Mouse (Mus musculus) G1E (cell line): Measurements from ENCODE around the gene Mgmt. TPM values are rescaled to one million over a fixed set of nuclear protein-coding genes. Genes with fewer than 3 reads are reported as not detected.

ENCODE experiments used
- ATAC-seq: 2 replicates; pipeline ENCODE4 v1.8.0; 2016; ENCODE audit warnings: mild to moderate bottlenecking; ENCODE audit not compliant: insufficient number of reproducible peaks, poor library complexity, low FRiP score, severe bottlenecking; ENCODE audit errors: extremely low read depth
- DNase-seq: peaks from one replicate; pipeline ENCODE4 v3.0.0; 2012; ENCODE audit warnings: low spot score
- H3K27me3 ChIP-seq: 2 replicates; pipeline ENCODE4 v1.6.1; 2012; ENCODE audit warnings: mild to moderate bottlenecking, low read length, inconsistent platforms; ENCODE audit not compliant: insufficient read depth
- H3K36me3 ChIP-seq: replicated peaks from 2 replicates; pipeline ENCODE3; 2012; ENCODE audit warnings: mild to moderate bottlenecking, inconsistent platforms
- H3K4me1 ChIP-seq: 2 replicates; pipeline ENCODE4 v1.6.1; 2012; ENCODE audit warnings: low read depth, low read length, inconsistent platforms, mixed read lengths; ENCODE audit not compliant: insufficient read depth
- H3K4me3 ChIP-seq: 2 replicates; pipeline ENCODE4 v1.5.1; 2012; ENCODE audit warnings: low read depth, mild to moderate bottlenecking, inconsistent platforms, low read length, moderate library complexity, mixed read lengths
- H3K9me3 ChIP-seq: replicated peaks from 2 replicates; pipeline ENCODE4 v1.6.1; 2012; ENCODE audit warnings: inconsistent platforms
- CTCF ChIP-seq: IDR thresholded peaks from 2 replicates; pipeline ENCODE4 v1.5.1; 2012; ENCODE audit warnings: low read depth, low read length, inconsistent platforms, mixed read lengths
- GATA1 ChIP-seq: IDR thresholded peaks from 2 replicates; pipeline ENCODE4 v1.6.1; 2012; ENCODE audit warnings: borderline replicate concordance, low read length, inconsistent platforms, mixed read lengths
- GATA2 ChIP-seq: IDR thresholded peaks from 2 replicates; pipeline ENCODE4 v1.6.1; 2012; ENCODE audit warnings: low read depth, low read length, inconsistent platforms, borderline replicate concordance
- POLR2AphosphoS5 ChIP-seq: IDR thresholded peaks from 2 replicates; pipeline ENCODE4 v1.6.1; 2012; ENCODE audit warnings: low read depth, low read length, inconsistent platforms; ENCODE audit not compliant: insufficient replicate concordance
- TAL1 ChIP-seq: conservative IDR thresholded peaks from 2 replicates; pipeline ENCODE4 v1.6.1; 2012; ENCODE audit warnings: low read depth, low read length, inconsistent platforms, mixed read lengths
- polyA plus RNA-seq: library from polyadenylated mRNA; stranded (reverse); fragments of >175 nt; gene quantifications from 2 replicates; pipeline ENCODE4 v1.2.3, GENCODE M21; 2012
- total RNA-seq, 2 experiments: library from RNA; stranded (forward) in 1 of 2; stranded (reverse) in 1 of 2; fragments of 200-1000 nt in 1 of 2; fragments of >200 nt in 1 of 2; fragmentation: Nextera tagmentation in 1 of 2; gene quantifications; 2 replicates each; pipeline ENCODE4 v1.2.3; 2014 to 2017

Mgmt gene
- total and polyA plus RNA-seq, 3 experiments: 1.1 to 2.2 (median 2.2) TPM

GRCm38 (mm10) chr7:137140321-137140720 is 245.9 kb downstream of the Mgmt start:
- Histone ChIP-seq H3K4me1 (no peaks in the 10 kb centered on the region), H3K4me3 (no peak overlapping the region), H3K36me3 (no peaks in the 10 kb centered on the region), H3K27me3 (no peaks in the 10 kb centered on the region), H3K9me3 (peaks cover 70% of the 10 kb centered on the region)
- no peak for ATAC-seq
- TF ChIP-seq POLR2AphosphoS5: no peak
- no peak for TF ChIP-seq GATA1
- TF ChIP-seq CTCF: no peak
- TF ChIP-seq TAL1: no peak
- TF ChIP-seq GATA2: no peak
- DNase-seq: no peak

GRCm38 (mm10) chr7:137141386-137141785 is 247.0 kb downstream of the Mgmt start:
- no peak overlapping the region for H3K4me3 ChIP-seq
- DNase-seq: no peak

GRCm38 (mm10) chr7:137147101-137147500 is 252.7 kb downstream of the Mgmt start:
- no peak for TF ChIP-seq GATA2
- TF ChIP-seq CTCF: no peak
- TF ChIP-seq POLR2AphosphoS5: no peak
- TF ChIP-seq TAL1: no peak
- TF ChIP-seq GATA1: no peak
- Histone ChIP-seq H3K4me1 (no peaks in the 10 kb centered on the region), H3K9me3 (peaks cover 78% of the 10 kb centered on the region), H3K36me3 (no peaks in the 10 kb centered on the region), H3K4me3 (no peak overlapping the region), H3K27me3 (no peaks in the 10 kb centered on the region)
- ATAC-seq (no peak), DNase-seq (no peak)

More at GRCm38 (mm10) chr7:137141386-137141785, 247.0 kb downstream of the Mgmt start:
- H3K27me3 ChIP-seq: no peaks in the 10 kb centered on the region
- TF ChIP-seq POLR2AphosphoS5 (no peak), TAL1 (no peak), GATA1 (no peak)
- no peak for ATAC-seq
- H3K4me1 ChIP-seq: no peaks in the 10 kb centered on the region
- H3K9me3 ChIP-seq: peaks cover 65% of the 10 kb centered on the region
- no peaks in the 10 kb centered on the region for H3K36me3 ChIP-seq

GRCm38 (mm10) chr7:137151854-137152253 is 257.4 kb downstream of the Mgmt start:
- Histone ChIP-seq H3K27me3 (no peaks in the 10 kb centered on the region), H3K4me3 (no peak overlapping the region), H3K9me3 (peaks cover 84% of the 10 kb centered on the region), H3K36me3 (no peaks in the 10 kb centered on the region), H3K4me1 (no peaks in the 10 kb centered on the region)
- DNase-seq: no peak
- TF ChIP-seq POLR2AphosphoS5: no peak
- TF ChIP-seq TAL1: no peak
- TF ChIP-seq CTCF: no peak
- TF ChIP-seq GATA1: no peak
- no peak for TF ChIP-seq GATA2
- ATAC-seq: no peak

GRCm38 (mm10) chr7:137154623-137155022 is 260.2 kb downstream of the Mgmt start:
- H3K9me3 ChIP-seq: peaks cover 77% of the 10 kb centered on the region
- ATAC-seq: no peak
- H3K27me3 ChIP-seq: no peaks in the 10 kb centered on the region
- H3K4me3 ChIP-seq: no peak overlapping the region
- no peaks in the 10 kb centered on the region for H3K36me3 ChIP-seq
- H3K4me1 ChIP-seq: no peaks in the 10 kb centered on the region
- DNase-seq: no peak
- TF ChIP-seq CTCF (no peak), GATA2 (no peak), TAL1 (no peak), POLR2AphosphoS5 (no peak), GATA1 (no peak)

- H3K4me3 ChIP-seq: no peak overlapping the region
- TF ChIP-seq GATA1 (no peak), CTCF (no peak), TAL1 (no peak), GATA2 (no peak), POLR2AphosphoS5 (no peak)
- no peak for ATAC-seq
- H3K9me3 ChIP-seq: peaks cover 63% of the 10 kb centered on the region
- no peaks in the 10 kb centered on the region for H3K4me1 ChIP-seq
- no peaks in the 10 kb centered on the region for H3K27me3 ChIP-seq
- no peak for DNase-seq
- H3K36me3 ChIP-seq: no peaks in the 10 kb centered on the region
Measured at GRCm38 (mm10) chr7:137159086-137159485, 264.7 kb downstream of the Mgmt start.

GRCm38 (mm10) chr7:137172278-137172677 is 277.9 kb downstream of the Mgmt start:
- H3K4me1 ChIP-seq: no peaks in the 10 kb centered on the region
- H3K27me3 ChIP-seq: no peaks in the 10 kb centered on the region
- H3K4me3 ChIP-seq: no peak overlapping the region
- ATAC-seq (no peak), DNase-seq (no peak)
- peaks cover 78% of the 10 kb centered on the region for H3K9me3 ChIP-seq
- TF ChIP-seq CTCF (no peak), GATA1 (no peak), POLR2AphosphoS5 (no peak), TAL1 (no peak), GATA2 (no peak)
- H3K36me3 ChIP-seq: no peaks in the 10 kb centered on the region
